ENCODE assay signal across 31 mouse cellular contexts in genomic region chr10:68528958-68529357, GRCm38 (mm10). TPM values are rescaled to one million over a fixed set of nuclear protein-coding genes. Genes with fewer than 3 reads are reported as not detected.
A peak's percentile ranks its signal among the peaks of the same experiment; 100 is the strongest.
DNase-seq lines count a peak whose midpoint lies in the region; ATAC-seq and TF ChIP-seq lines count a peak whose summit lies in the region.
"Had no signal": no experiment of that assay in that cellular context is flagged by ENCODE, and none has a peak within 500 bp of the region (broad histone marks: within the 10 kb centered on the region; RNA-seq: fewer than 3 reads in every experiment).

No protein-coding gene starts in this region.

- peak; percentile 28 for DNase-seq in heart, adult 11 months
- no peak for DNase-seq in heart, adult 2 months
- DNase-seq in liver, adult 2 months (ENCODE audit: extremely low read depth, low read depth, low spot score): no peak
- no peak for DNase-seq in liver
- DNase-seq in embryonic facial prominence, embryonic 10.5 days (ENCODE audit: low spot score): peak; percentile 22
- DNase-seq in adrenal gland, adult (ENCODE audit: inconsistent age in 2 of 2, low spot score in 1 of 2): no peak
- no peak for DNase-seq in urinary bladder, postnatal 10 days (ENCODE audit: low spot score)
- DNase-seq: adrenal gland, postnatal 14 days; cerebellum, adult 11 months; cerebellum, adult 9-11 months; gastrocnemius, postnatal 36 days; heart, postnatal 10 days; layer of hippocampus, adult 9-11 months; lung, postnatal 4 days; right cerebral cortex, adult 18-20 months; spleen, adult 18-20 months; thymus, postnatal 14 days had no signal

- no peak for TF ChIP-seq CTCF in heart, adult 2 months (IDR thresholded peaks at IDR 0.05)
- TF ChIP-seq CTCF in liver, adult 2 months (IDR thresholded peaks at IDR 0.05; ENCODE audit: low read depth, low read length): no peak

- H3K9ac ChIP-seq in heart, adult 2 months (ENCODE audit: low read depth, low read length): no peak overlapping the region
- H3K9ac ChIP-seq in liver, adult 2 months (ENCODE audit: low read depth, low read length): peak overlapping the region; percentile 75
- no peak overlapping the region for H3K9ac ChIP-seq in intestine, embryonic 16.5 days (ENCODE audit: low read depth, low read length)
- H3K9ac ChIP-seq: embryonic facial prominence, embryonic 15.5 days; forebrain, embryonic 13.5 days; heart, embryonic 13.5 days; hindbrain, embryonic 14.5 days; limb, embryonic 12.5 days; liver, embryonic 14.5 days; lung, embryonic 15.5 days; midbrain, embryonic 12.5 days; neural tube, embryonic 12.5 days had no signal

- H3K4me2 ChIP-seq in intestine, embryonic 16.5 days (ENCODE audit: low read depth, low read length): no peak overlapping the region
- H3K4me2 ChIP-seq: embryonic facial prominence, embryonic 15.5 days; forebrain, embryonic 13.5 days; heart, embryonic 13.5 days; hindbrain, embryonic 14.5 days; limb, embryonic 12.5 days; lung, embryonic 15.5 days; midbrain, embryonic 12.5 days; neural tube, embryonic 12.5 days had no signal

- TF ChIP-seq POLR2A in heart, adult 2 months (IDR thresholded peaks at IDR 0.05; ENCODE audit: insufficient read depth, low read depth, low read length): no peak
- no peak for TF ChIP-seq POLR2A in liver, adult 2 months (IDR thresholded peaks at IDR 0.05; ENCODE audit: extremely low read depth, insufficient read depth, low read length)

- no peaks in the 10 kb centered on the region for H3K36me3 ChIP-seq in heart, adult 2 months (ENCODE audit: control insufficient read depth, insufficient read depth, low read length)
- H3K36me3 ChIP-seq in liver, adult 2 months (ENCODE audit: control insufficient read depth, insufficient read depth, low read length): no peaks in the 10 kb centered on the region
- no peaks in the 10 kb centered on the region for H3K36me3 ChIP-seq in embryonic facial prominence, embryonic 10.5 days (replicated peaks)
- no peaks in the 10 kb centered on the region for H3K36me3 ChIP-seq in intestine, embryonic 16.5 days (ENCODE audit: control insufficient read depth, insufficient read depth, low read length)
- H3K36me3 ChIP-seq: embryonic facial prominence, embryonic 15.5 days; limb, embryonic 12.5 days; lung, embryonic 15.5 days; midbrain, embryonic 12.5 days; neural tube, embryonic 12.5 days had no signal

- no peaks in the 10 kb centered on the region for H3K79me2 ChIP-seq in heart, adult 2 months (replicated peaks; ENCODE audit: control insufficient read depth, insufficient read depth, low read length)
- H3K79me2 ChIP-seq in liver, adult 2 months (ENCODE audit: control insufficient read depth, insufficient read depth, low read length): no peaks in the 10 kb centered on the region

- no peak overlapping the region for H3K27ac ChIP-seq in heart, adult 2 months
- peak overlapping the region; percentile 97 for H3K27ac ChIP-seq in liver, adult 2 months (replicated peaks; ENCODE audit: insufficient read depth, low read depth, low read length)
- 0 out of 2 replicates have a peak overlapping the region, but pooled peaks have one; percentile 7 for H3K27ac ChIP-seq in embryonic facial prominence, embryonic 10.5 days (replicated peaks)
- H3K27ac ChIP-seq in intestine, embryonic 16.5 days (ENCODE audit: low read length): no peak overlapping the region
- H3K27ac ChIP-seq: embryonic facial prominence, embryonic 15.5 days; forebrain, embryonic 13.5 days; heart, embryonic 13.5 days; hindbrain, embryonic 14.5 days; liver, embryonic 14.5 days; lung, embryonic 15.5 days; midbrain, embryonic 12.5 days; neural tube, embryonic 12.5 days had no signal

- H3K4me1 ChIP-seq in heart, adult 2 months (ENCODE audit: control insufficient read depth, insufficient read depth, low read length): no peaks in the 10 kb centered on the region
- H3K4me1 ChIP-seq in liver, adult 2 months (ENCODE audit: control insufficient read depth, insufficient read depth, low read length): peaks cover 14% of the 10 kb centered on the region
- H3K4me1 ChIP-seq in embryonic facial prominence, embryonic 10.5 days: peaks cover 27% of the 10 kb centered on the region
- no peaks in the 10 kb centered on the region for H3K4me1 ChIP-seq in intestine, embryonic 16.5 days (ENCODE audit: control insufficient read depth, insufficient read depth, low read length)
- H3K4me1 ChIP-seq: embryonic facial prominence, embryonic 15.5 days; forebrain, embryonic 13.5 days; megakaryocyte, embryonic 14.5 days; midbrain, embryonic 12.5 days; neural tube, embryonic 12.5 days had no signal

- ATAC-seq in intestine, embryonic 16.5 days: peak; percentile 14; the same call in 1 of the 2 replicates
- ATAC-seq: forebrain, embryonic 13.5 days; Patski had no signal

- WGBS in heart, adult 2 months: 75% methylated on average over 8 of the region's 8 CpGs
- 26% methylated on average over 8 of the region's 8 CpGs for WGBS in liver, adult 2 months
- 33% methylated on average over 8 of the region's 8 CpGs for WGBS in embryonic facial prominence, embryonic 10.5 days
- 29% methylated on average over 8 of the region's 8 CpGs for WGBS in intestine, embryonic 16.5 days

- no peaks in the 10 kb centered on the region for H3K27me3 ChIP-seq in heart, adult 2 months (ENCODE audit: control insufficient read depth, insufficient read depth, low read length)
- H3K27me3 ChIP-seq in liver, adult 2 months (ENCODE audit: control insufficient read depth, insufficient read depth, low read length): no peaks in the 10 kb centered on the region
- no peaks in the 10 kb centered on the region for H3K27me3 ChIP-seq in embryonic facial prominence, embryonic 10.5 days (replicated peaks; ENCODE audit: low read depth, poor library complexity, severe bottlenecking)
- H3K27me3 ChIP-seq in intestine, embryonic 16.5 days (replicated peaks; ENCODE audit: control insufficient read depth, insufficient read depth, low read length): no peaks in the 10 kb centered on the region
- H3K27me3 ChIP-seq: embryonic facial prominence, embryonic 15.5 days; forebrain, embryonic 13.5 days; heart, embryonic 13.5 days; limb, embryonic 12.5 days; lung, embryonic 15.5 days; midbrain, embryonic 12.5 days; neural tube, embryonic 12.5 days; Patski had no signal

- TF ChIP-seq EP300 in heart, adult 2 months (IDR thresholded peaks at IDR 0.05; ENCODE audit: insufficient read depth, low read depth, low read length): no peak

- no peaks in the 10 kb centered on the region for H3K9me3 ChIP-seq in embryonic facial prominence, embryonic 10.5 days
- no peaks in the 10 kb centered on the region for H3K9me3 ChIP-seq in intestine, embryonic 16.5 days (ENCODE audit: control insufficient read depth, low read length)
- H3K9me3 ChIP-seq: embryonic facial prominence, embryonic 15.5 days; forebrain, embryonic 13.5 days; heart, embryonic 13.5 days; limb, embryonic 12.5 days; lung, embryonic 15.5 days; midbrain, embryonic 12.5 days; neural tube, embryonic 12.5 days had no signal

- H3K4me3 ChIP-seq in heart, adult 2 months: no peak overlapping the region
- H3K4me3 ChIP-seq in liver, adult 2 months (ENCODE audit: insufficient read depth, low read depth, low read length): peak overlapping the region; percentile 55
- H3K4me3 ChIP-seq in embryonic facial prominence, embryonic 10.5 days: no peak overlapping the region
- H3K4me3 ChIP-seq in intestine, embryonic 16.5 days (ENCODE audit: low read length): no peak overlapping the region
- H3K4me3 ChIP-seq: embryonic facial prominence, embryonic 15.5 days; forebrain, embryonic 13.5 days; heart, embryonic 13.5 days; limb, embryonic 12.5 days; lung, embryonic 15.5 days; megakaryocyte, embryonic 14.5 days; midbrain, embryonic 12.5 days; myocyte; neural tube, embryonic 12.5 days had no signal

- intact Hi-C loops in heart, adult 2 months (cut with DNase I): no loop called here

RNA-seq across cellular contexts. Expression of gene Cabcoco1, which starts 12.7 kb away (rescaled TPM):
- total RNA-seq in heart, adult 2 months (2021): 10 to 100 TPM; 18.0 to 23.0 TPM
- 8.6 and 15.1 TPM in 2 replicates for polyA plus RNA-seq in heart, adult 2 months (2012; rRNA removed)
- 3.0 and 3.3 TPM in 2 replicates for total RNA-seq in liver, adult 2 months (2014; rRNA removed)
- polyA plus RNA-seq in liver, adult 2 months (2012; rRNA removed): 1.0 and 1.4 TPM in 2 replicates
- 0.20 TPM in 1 of 2 replicates, not detected in the other for polyA plus RNA-seq in embryonic facial prominence, embryonic 10.5 days (2016; fragmentation: Nextera tagmentation; extraction: Ambion mirVana)
- polyA plus RNA-seq in intestine, embryonic 16.5 days (2015; fragmentation: Nextera tagmentation; extraction: Ambion mirVana): 8.4 and 9.0 TPM in 2 replicates
- total RNA-seq: gastrocnemius, postnatal 36 days; MEL had no signal
- polyA plus RNA-seq: myocyte, Patski had no signal

Comparison
In these comparisons a context has a peak if more than half of its experiments do, and no peak if none do; other contexts are left out.
1. DNase-seq: peak in heart, adult 11 months (single experiment) and embryonic facial prominence, embryonic 10.5 days (single experiment); none in heart, adult 2 months (0 of 2), liver, adult 2 months (single experiment), liver (single experiment), adrenal gland, adult (0 of 2) and urinary bladder, postnatal 10 days (single experiment).
2. H3K27ac ChIP-seq: peak in liver, adult 2 months (single experiment) and embryonic facial prominence, embryonic 10.5 days (single experiment); none in heart, adult 2 months (single experiment) and intestine, embryonic 16.5 days (single experiment).